Mouse (Mus musculus) CD4-positive helper T cell, adult 2 months (primary cell): ENCODE measurements around the gene Sppl3.

ENCODE experiments used
- DNase-seq: peaks from one replicate; pipeline ENCODE4 v3.0.0-alpha.2; 2012; ENCODE audit warnings: low read depth, missing footprints, low spot score

The Sppl3 gene

DNA sequence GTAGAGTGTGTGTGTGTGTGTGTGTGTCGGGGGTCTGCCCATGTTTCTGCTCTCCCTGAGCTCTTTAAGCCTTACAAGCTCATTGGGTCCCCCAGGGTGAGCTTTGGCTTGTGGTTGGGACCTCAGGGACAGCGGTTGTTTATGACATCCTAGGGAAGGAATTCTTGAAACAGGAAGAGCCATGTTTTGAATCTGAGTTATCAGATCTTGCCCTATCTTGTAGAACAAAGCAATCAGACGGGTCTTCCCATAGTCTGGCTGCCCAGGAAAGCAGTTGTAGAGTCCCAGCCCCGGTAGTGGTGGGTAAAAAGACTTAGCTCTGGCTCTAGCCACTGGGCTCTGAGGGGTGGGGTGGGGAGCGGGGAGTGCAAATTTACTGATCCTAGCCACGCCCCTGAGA is 13.6 kb upstream of the Sppl3 start:
- DNase-seq, result no peak

DNA sequence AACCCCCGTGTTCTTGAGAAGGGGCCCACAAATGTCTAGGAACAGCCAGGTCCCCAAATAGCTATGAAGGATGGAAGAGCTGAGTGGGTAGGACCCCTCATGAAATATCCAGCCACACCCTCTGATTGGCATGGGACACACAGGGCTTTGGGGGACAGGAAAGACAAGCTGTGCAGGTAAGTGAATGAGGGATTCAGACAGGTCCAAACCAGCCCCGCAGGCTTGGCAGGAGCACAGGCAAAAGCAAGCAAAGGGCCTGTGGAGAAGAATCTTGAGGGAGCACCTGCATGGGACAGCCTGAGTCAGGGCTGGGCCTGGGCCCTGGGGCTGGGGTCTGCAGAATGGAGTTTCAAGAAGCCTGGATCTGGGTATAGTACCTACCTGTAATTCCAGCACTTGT is 10.4 kb upstream of the Sppl3 start:
- DNase-seq, result no peak

DNA sequence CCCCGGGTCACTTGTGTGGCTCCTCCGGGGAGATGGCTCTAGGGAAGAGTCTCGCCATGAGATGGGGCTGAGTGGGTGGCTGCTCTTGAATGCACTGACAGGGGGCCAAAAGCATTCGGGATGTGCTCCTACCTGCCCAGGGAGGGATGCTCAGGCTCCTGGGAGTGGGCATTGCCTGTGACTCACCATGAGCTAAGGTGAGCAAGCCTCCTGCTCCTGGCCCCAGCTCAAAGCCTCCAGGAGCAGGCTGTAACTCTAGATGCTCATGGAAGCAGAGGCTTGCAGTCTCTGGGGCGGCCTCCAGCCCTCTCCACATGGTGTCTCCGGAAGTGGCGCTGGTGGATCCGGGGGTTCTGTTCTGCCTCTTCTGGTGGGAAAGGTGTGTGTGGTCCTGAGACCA is 9.5 kb upstream of the Sppl3 start:
- no peak for DNase-seq

DNA sequence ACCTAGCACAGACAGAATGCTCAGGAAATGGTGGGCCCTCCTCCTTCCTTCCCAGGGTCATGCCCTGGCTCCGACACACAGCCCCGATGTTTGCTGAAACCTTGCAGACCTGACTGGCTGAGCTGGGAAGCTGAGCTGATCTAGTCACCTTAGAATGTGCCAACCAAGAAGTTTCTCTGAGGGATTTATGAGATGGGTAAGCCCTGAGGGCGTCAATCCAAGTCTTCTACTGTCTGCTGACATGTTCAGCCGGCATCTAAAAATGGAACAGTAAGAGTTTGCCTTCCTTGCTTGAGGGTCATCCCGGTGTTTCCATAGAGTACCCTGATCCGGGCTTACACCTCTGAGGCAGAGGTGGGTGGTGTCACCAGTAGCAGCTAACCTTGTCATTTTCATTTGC is 8.2 kb upstream of the Sppl3 start:
- DNase-seq, result no peak

DNA sequence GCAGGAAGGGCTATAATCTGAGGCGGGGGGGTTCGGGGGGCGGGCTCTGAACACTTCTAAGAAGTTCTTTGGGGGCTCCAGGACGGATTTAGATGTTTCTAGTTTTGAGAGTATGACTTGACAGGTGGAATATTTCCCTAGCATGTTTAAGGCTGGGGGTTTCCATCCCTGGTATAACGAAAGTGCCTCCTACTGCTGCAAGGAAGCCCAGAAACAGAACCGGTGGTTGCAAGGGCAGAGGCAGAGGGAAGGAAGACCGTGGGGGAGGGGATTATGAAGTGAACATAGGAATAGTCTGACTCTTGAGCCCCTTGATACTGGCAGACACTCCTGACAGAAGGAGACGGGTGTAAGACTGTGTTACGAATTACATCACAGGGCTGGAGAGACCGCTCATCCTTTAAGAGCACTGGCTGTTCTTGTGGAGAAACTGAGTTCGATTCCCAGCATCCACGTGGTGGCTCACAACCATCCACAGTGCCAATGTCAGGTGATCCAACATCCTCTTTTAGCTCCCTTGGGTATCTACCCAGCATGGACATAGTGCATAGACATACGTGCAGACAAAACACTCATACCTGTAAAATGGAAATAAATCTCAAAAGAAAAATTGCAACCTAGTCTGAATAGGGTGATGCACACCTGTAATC is 7.6 kb upstream of the Sppl3 start:
- no peak for DNase-seq

DNA sequence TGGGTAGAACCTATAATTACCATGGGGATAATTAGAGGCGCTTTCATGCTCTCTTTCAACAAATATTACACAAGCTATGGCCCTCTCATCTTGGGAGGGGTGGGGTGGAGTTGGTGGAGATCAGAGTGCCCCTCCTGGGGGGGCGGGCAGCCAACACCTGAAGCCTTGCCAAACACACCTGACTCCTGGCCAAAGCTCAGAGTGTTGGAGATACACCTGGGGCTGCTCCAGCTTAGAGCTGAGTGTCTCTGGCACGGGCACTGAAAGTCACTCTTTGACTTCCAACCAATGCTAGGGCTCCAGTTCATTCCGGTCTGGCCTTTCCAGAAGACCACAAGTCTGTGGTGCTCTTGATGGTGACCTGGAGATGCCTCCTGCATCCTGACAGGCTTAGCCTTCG is 3.2 kb upstream of the Sppl3 start:
- no peak for DNase-seq

DNA sequence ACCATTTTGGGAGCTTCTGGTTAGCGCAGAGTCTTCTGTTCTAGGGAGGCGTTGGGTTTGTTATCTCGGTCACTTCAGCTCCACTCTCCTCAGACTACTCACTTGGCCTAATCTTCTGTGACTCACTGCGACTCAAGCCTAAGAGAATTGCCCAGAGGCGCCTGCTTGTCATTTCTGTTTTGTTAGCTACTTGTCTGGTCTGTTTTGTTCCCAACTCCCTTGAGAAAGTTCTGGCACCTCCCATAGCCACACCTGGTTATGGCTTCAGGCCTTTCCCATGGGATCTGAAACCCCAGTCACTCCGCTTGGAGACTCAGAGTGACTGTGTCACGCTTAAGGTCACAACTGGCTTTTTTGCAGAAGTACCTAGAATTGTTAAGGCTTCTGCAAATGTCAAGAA is 2.6 kb upstream of the Sppl3 start:
- DNase-seq, result no peak

DNA sequence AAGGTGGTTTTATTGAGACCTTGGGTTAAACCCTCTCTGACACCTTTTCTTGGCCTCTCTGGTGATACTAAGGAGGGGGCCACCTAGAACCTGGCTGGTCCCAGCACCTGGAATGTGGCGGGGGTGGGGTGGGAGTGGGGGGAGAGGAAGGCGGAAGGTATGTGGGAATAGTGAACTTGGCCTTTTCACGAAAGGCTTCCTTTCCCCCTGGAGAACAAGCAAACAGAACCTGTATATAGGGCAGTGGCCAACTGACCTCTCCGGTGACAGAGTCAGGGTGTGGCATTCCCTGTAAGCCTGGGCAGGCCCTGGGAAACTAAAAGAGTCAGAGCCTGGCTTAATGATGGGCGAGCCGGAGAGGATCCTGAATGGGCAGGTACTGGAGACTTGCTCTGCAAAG is 1.8 kb upstream of the Sppl3 start:
- DNase-seq, result no peak

DNA sequence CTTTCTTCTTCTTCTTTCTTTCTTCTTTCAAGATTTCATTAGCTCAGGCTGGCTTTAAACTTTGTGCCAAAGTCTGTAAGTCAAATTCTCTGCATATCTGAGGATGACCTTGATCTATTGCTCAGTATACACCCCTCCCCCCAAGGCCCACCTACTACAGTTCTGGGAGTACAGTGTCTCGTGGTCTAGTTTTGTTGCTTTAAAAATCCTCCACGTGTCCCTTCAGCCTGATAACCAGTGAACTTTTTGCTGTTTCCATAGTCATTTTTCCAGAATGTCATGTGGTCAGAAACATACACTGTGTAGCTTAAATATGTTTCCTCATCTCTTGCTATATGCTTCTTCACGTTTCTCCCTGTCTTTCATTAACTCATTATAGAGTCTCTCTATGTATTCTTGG is 976 bp upstream of the Sppl3 start:
- no peak for DNase-seq

DNA sequence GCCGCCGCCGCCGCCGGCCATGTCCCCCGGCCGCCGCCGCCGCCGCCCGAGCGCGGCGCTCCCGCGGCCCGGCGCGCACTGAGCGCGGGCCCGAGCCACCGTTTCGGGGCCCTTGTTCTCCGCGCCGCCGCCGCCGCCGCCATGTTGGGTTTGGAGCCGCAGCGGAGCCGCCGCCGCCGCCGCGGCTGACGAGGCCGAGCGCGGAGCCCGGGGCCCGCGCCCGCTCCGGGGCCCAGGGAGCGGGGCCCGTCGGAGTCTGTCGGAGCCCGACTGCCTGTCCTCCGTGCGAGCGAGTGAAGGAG is 231 bp downstream of the Sppl3 start:
- DNase-seq, result no peak

DNA sequence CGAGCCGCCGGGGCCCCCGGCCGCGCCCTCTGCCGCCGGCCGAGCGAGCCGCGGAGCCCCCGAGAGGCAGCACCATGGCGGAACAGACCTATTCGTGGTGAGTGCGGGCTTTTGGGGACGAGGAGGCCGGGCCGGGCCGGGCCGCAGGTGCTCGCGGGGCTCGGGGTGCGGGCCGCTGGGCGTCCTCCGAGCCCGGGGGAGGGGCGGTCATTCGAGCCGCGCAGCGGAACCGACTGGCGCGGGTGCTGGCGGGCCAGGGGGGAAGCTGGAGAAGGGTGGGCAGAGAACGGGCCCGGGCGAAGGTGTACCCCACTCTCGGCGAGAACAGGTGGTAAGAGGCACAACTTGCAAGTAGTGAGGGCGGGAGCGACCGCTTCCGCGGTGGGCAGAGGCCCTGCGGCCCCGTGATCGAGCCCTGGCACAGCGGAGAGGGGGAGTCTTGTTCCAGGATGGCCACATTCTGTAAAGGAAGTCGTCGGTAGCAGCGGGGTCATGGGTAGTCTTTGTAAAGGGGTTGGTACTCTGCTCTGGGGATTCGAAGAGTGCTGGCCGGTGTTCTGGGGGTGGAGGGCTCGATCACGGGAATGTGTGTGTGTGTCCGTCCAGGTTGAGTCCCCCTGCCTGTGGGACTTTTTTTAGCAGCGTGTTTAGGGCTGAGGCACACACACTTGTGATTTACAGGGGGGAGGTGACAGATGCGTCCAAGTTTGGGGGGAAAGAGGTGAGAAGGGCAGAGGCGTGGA is 753 bp downstream of the Sppl3 start:
- peak; percentile 70 for DNase-seq

DNA sequence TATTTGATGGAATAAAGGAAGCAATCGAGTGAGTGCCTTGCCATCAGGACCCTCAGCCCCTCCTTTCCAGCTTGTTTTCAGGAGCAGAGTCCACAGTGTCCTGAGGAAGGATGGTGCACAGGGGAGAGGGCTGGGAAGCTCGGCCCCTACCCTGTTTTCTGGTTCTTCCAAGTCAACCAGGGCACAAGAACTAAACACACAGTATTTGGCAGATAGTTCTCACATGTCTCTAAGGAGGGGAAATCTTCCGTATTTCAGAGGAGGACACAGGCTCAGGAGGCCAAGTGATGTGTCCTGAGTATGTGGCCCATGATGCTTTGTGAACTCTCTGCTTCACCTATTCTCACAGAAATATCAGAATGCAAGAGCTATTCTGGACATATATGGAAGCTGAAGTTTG is 2.5 kb downstream of the Sppl3 start:
- DNase-seq, result no peak

DNA sequence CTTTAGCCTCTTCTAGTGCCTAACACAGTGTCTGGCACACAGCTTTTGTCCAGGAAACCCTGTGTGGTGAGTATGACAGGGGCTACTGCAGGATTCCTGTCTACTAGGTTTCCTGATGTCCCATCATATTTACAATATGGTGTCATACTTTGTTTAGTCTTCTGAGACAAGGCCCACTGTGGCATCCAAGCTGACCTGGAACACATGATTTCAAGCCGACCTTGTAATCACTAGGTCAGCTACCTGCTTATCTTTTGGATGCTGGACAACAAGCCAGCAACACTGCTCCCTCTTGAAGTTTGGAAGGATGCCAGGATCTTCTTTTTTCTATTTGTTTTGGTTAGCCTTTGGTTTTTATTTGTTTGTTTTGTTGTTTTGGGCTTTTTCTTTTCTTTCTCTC is 3.6 kb downstream of the Sppl3 start:
- DNase-seq, result no peak

DNA sequence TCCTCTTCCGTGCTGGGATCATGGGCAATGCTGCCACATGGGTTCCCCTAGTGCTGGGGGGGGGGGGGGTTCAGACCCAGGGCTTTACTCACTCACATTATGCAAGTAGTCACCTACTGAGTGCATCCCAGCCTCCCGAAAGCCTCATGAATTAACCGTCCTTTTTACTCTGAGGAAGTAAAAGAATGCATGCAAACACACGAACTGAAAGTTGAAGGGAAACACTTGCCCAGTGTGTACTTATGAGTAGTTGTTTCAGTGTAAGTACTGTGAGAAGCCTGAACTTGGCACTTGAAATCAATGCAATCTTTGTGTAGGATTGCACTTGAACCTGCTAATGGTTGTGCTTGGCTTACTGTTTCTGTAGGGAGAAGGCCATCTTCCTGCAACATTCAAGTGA is 4.2 kb downstream of the Sppl3 start:
- no peak for DNase-seq

DNA sequence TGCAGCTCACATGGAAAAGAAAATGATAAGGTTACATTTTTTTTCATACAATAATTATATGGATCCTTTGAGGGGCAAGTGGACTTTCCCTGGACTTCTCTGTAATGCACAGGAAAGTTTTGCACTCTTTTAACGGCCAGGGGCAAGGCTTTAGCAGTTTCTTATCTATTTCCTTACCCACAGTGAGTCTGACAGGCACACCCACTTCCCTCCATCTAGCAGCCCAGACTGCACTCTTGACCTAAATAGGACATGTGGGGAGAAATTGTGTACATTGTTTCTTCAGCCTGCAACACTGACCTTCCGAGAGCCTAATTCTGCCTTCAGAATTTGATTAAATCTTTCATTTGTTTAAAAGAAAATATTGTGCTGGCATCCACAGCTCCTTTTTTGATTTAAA is 7.3 kb downstream of the Sppl3 start:
- no peak for DNase-seq

DNA sequence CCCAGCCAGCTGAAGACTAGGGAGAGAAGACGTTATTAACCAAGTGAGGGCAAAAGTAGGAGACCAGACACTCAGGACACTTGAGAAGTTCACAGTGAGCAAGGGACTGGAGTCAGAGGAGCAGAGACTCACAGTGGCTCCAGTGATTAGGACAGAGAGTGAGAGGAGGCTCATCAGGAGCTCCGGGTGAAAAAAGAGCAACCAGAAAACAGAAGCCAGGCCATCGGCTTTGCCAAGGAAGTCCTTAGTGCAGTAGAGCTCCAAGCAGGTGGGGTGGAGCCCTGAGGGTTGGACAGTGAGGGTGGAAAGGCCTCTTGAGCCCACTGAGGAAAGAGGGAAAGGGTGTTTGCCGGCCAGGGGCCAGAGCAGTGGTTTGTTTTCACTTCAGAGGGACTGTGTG is 7.9 kb downstream of the Sppl3 start:
- no peak for DNase-seq

DNA sequence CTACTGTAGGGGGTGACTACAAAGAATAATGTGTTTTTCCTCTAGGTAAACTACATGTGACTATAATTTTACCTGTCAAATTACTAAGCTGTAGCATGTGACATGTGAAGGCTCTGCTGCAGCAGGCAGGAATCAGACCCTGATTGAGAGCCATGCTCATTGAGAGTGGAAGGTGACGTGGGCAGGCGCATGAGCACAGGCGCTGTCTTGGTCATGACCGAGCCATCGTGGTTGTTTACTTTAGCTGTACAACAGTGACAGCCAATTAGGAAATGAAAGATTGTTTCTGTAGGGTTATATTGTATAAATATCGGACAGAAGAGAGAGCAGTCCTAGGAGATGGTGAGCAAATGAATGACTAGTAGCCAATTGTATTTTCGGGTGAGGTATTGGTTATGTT is 11.1 kb downstream of the Sppl3 start:
- DNase-seq, result no peak

DNA sequence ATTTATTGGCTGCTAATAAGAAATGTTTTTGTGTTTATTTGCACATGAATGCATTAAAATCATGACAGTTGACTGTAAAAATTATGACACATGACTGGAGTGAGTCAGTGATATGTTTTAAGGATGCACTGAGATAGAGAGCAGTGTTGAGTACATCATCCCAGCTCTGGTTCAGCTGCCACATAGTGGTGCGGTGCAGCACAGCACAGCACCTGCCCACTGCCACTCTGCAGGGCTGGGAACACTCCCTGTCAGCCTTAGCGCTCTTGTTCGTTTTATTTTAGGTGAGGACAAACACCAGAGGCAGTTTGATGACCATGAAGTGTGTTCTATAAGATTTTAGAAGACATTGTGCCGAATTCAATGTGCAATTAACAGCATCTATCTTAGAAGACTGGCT is 15.2 kb downstream of the Sppl3 start:
- DNase-seq, result no peak

DNA sequence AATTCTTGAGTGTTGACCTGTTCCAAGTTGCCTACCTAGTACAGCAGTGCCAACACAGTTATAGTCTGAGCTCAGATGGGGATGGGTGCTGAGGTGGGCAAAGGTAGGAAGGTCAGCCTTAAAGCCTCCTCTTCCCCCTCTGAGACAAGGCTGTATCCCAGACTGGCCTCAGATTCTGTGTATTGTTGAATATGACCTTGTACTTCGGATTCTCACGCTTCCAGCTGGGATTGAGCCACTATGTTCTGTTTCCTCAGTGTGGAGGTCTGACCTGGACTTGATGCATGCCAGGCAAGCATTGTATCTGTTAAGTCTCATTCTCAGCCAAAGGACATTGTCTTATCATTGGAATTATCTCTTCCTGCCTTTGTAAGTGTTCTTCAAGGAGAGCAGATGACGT is 16.2 kb downstream of the Sppl3 start:
- no peak for DNase-seq

DNA sequence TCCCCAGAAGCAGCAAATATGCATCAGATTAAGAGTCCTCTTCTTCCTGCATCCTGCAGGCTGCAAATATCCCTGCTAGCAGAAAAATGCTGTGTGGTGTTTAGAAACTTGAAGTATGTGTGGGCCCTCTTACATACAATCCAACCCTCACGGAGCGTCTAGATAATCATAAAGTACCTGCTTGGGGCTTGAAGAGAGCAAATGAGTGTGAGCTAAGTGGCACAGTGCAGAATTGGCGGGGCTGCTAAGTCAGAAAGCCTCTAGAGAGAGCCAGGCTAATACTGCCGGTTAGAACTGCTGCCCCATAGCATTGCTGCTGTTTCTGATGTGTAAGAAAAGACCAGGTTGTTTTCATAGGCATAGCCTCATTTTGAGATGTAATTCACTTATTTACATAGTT is 18.0 kb downstream of the Sppl3 start:
- DNase-seq, result no peak

DNA sequence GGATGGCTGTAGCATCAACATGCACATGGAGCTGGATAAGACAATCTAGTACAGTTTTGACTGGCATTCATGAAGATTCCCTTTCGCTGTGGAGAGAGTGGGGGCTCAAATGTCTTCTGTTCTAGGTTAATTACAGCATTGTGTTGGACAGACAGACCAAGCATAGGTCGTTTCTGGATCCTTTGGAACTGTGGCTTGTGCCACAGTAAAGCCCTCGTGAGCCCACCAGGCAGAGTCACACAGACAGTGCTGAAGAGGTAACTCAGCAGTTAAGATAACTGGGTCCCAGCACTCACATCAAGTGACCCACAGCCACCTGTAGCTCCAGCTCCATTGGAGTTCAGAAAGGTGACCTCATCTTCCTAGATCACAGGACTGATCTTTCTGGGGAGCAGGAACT is 18.6 kb downstream of the Sppl3 start:
- no peak for DNase-seq

DNA sequence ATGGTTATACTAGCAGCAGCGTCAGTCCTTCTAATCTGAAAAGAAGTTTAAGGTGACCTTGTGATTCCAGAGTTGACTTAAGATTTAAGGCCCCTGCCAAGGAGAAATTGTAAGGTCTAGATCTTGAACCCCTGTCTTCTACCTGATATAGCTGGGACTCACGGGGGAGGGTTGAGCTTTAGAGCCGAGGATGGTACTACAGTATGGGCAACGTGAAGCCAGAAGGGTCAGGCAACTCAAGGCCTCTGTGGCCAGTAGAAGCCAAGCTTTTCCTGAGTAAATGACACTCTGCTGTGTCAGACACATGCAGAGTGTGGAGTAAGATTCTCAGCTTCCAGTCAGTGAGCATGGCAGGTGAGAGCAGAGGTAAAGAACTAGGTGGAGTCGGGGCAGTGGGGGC is 20.6 kb downstream of the Sppl3 start:
- no peak for DNase-seq

DNA sequence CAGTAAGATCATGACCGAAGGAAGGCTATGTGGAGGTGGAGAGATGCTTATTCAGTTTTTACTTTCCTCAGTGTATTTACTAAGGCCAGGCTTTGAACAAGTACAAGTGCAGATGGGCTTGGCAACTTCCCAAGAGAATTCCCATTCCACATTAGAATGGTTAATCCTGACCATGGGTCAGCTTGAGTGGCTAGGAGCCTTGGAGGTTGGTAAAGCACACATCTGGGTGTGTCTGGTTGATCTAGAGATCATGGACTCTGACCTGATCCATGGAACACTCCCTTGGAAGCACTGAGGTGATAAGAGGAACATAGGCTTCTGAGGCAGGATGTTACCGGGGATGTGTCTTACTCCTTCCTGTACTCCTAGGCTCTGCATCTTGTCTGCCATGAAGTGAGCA is 21.7 kb downstream of the Sppl3 start:
- no peak for DNase-seq

DNA sequence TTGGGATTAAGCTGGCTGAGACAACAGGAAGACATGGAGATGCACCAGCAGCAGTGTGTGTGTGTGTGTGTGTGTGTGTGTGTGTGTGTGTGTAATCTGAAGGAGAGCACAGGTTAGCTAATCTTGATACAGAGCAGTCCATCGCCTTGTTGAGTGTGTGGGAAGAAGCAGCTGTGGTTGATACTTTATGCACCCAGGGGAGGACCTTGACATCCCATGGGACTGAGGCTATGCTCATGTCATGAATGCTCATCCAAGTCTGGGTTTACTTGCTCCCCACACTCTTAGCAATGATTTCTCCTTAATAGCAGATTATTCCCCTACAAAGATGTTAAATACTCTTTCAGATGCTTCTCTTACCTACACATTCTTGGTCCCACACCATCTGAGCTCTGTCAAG is 24.3 kb downstream of the Sppl3 start:
- no peak for DNase-seq
